Mouse (Mus musculus) heart, adult 8-10 months (tissue): ENCODE results near the gene Wnt3. TPM values are rescaled to one million over a fixed set of nuclear protein-coding genes. Genes with fewer than 3 reads are reported as not detected.

Source experiments
- DNase-seq: peaks from one replicate; pipeline ENCODE4 v3.0.0; 2022; ENCODE audit warnings: low spot score
- total RNA-seq, 4 experiments: library from RNA; stranded (reverse); gene quantifications; 2 replicates each; pipeline ENCODE4 v1.2.4; 2022

Gene Wnt3
- total RNA-seq, 4 experiments from 2014 or later: not detected

- DNase-seq: no peak
Measured at GRCm38 (mm10) chr11:103772505-103773386, 1.2 kb upstream of the Wnt3 start.

GRCm38 (mm10) chr11:103774228-103774530 is 229 bp downstream of the Wnt3 start:
- no peak for DNase-seq

GRCm38 (mm10) chr11:103780152-103780551 is 6.2 kb downstream of the Wnt3 start:
- no peak for DNase-seq

- DNase-seq: no peak
Measured at GRCm38 (mm10) chr11:103789951-103790350, 16.0 kb downstream of the Wnt3 start.

- no peak for DNase-seq
Measured at GRCm38 (mm10) chr11:103801128-103801527, 27.2 kb downstream of the Wnt3 start.

- DNase-seq: no peak
Measured at GRCm38 (mm10) chr11:103804126-103804525, 30.2 kb downstream of the Wnt3 start.

- no peak for DNase-seq
Measured at GRCm38 (mm10) chr11:103804804-103805203, 30.9 kb downstream of the Wnt3 start.

- no peak for DNase-seq
Measured at GRCm38 (mm10) chr11:103807966-103808365, 34.0 kb downstream of the Wnt3 start.

- no peak for DNase-seq
Measured at GRCm38 (mm10) chr11:103808771-103809610, 35.0 kb downstream of the Wnt3 start.

- DNase-seq: no peak
Measured at GRCm38 (mm10) chr11:103809611-103810598, 36.0 kb downstream of the Wnt3 start.

GRCm38 (mm10) chr11:103810631-103811030 is 36.7 kb downstream of the Wnt3 start:
- DNase-seq: no peak

- no peak for DNase-seq
Measured at GRCm38 (mm10) chr11:103811246-103811645, 37.3 kb downstream of the Wnt3 start.

- no peak for DNase-seq
Measured at GRCm38 (mm10) chr11:103814808-103815207, 40.9 kb downstream of the Wnt3 start.

GRCm38 (mm10) chr11:103815986-103816385 is 42.0 kb downstream of the Wnt3 start:
- DNase-seq: no peak

- no peak for DNase-seq
Measured at GRCm38 (mm10) chr11:103816719-103817118, 42.8 kb downstream of the Wnt3 start.

- DNase-seq: no peak
Measured at GRCm38 (mm10) chr11:103827201-103827600, 53.3 kb downstream of the Wnt3 start.

- DNase-seq: no peak
Measured at GRCm38 (mm10) chr11:103828866-103829265, 54.9 kb downstream of the Wnt3 start.

GRCm38 (mm10) chr11:103829956-103830355 is 56.0 kb downstream of the Wnt3 start:
- DNase-seq: no peak

- DNase-seq: no peak
Measured at GRCm38 (mm10) chr11:103830476-103830875, 56.5 kb downstream of the Wnt3 start.

GRCm38 (mm10) chr11:103831766-103832165 is 57.8 kb downstream of the Wnt3 start:
- no peak for DNase-seq

GRCm38 (mm10) chr11:103832331-103832730 is 58.4 kb downstream of the Wnt3 start:
- DNase-seq: no peak

- DNase-seq: no peak
Measured at GRCm38 (mm10) chr11:103838955-103839354, 65.0 kb downstream of the Wnt3 start.
